Mouse (Mus musculus) CH12.LX (cell line): ENCODE results near the gene Gabpb2. TPM values are rescaled to one million over a fixed set of nuclear protein-coding genes. Genes with fewer than 3 reads are reported as not detected.

Experiments
- DNase-seq: peaks from one replicate; pipeline ENCODE4 v3.0.0-alpha.2; 2013; ENCODE audit errors: extremely low read depth
- H3K27ac ChIP-seq: 2 replicates; pipeline ENCODE4 v1.5.1; 2012; ENCODE audit warnings: low read depth, mild to moderate bottlenecking, control low read depth, moderate library complexity; ENCODE audit not compliant: insufficient read depth
- H3K27me3 ChIP-seq: replicated peaks from 2 replicates; pipeline ENCODE3; 2012; ENCODE audit warnings: inconsistent platforms
- H3K36me3 ChIP-seq, 2 experiments: replicated peaks in 1 of 2; 2 replicates each; pipeline versions ENCODE3 to v1.6.1; 2012; ENCODE audit warnings: inconsistent platforms in 1 of 2, low read length in 1 of 2, mild to moderate bottlenecking in 1 of 2, mixed read lengths in 1 of 2, moderate library complexity in 1 of 2; ENCODE audit not compliant: control insufficient read depth in 1 of 2, insufficient read depth in 1 of 2
- H3K4me1 ChIP-seq, 2 experiments: 2 replicates each; pipeline ENCODE4 v1.6.1; 2012; ENCODE audit warnings: inconsistent platforms in 1 of 2, moderate library complexity in 1 of 2; ENCODE audit not compliant: insufficient read depth in 2 of 2, control insufficient read depth in 1 of 2
- H3K4me2 ChIP-seq: 2 replicates; pipeline ENCODE4 v1.6.1; 2012; ENCODE audit warnings: low read depth, mild to moderate bottlenecking, control low read depth; ENCODE audit not compliant: poor library complexity, insufficient read depth, severe bottlenecking
- H3K4me3 ChIP-seq, 3 experiments: fragments of 150-350 bp in 1 of 3; sonication (generic) in 1 of 3; replicated peaks in 1 of 3; 2 replicates each; pipeline versions ENCODE3 to v1.5.1; 2011 to 2012; ENCODE audit warnings: low read depth in 2 of 3, low read length in 2 of 3, mild to moderate bottlenecking in 2 of 3, moderate library complexity in 2 of 3, control low read depth in 1 of 3, improper control_type of control experiment in 1 of 3, inconsistent platforms in 1 of 3, mixed read lengths in 1 of 3; ENCODE audit not compliant: poor library complexity in 1 of 3
- H3K79me2 ChIP-seq: replicated peaks from 2 replicates; pipeline ENCODE4 v1.6.1; 2012; ENCODE audit warnings: mild to moderate bottlenecking, moderate library complexity; ENCODE audit not compliant: control insufficient read depth, poor library complexity, insufficient read depth, severe bottlenecking; ENCODE audit errors: extremely low read depth
- H3K9ac ChIP-seq: 2 replicates; pipeline ENCODE4 v1.6.1; 2012; ENCODE audit warnings: low read depth, mild to moderate bottlenecking, control low read depth, moderate library complexity; ENCODE audit not compliant: insufficient read depth
- H3K9me3 ChIP-seq: replicated peaks from 2 replicates; pipeline ENCODE3; 2012; ENCODE audit warnings: low read length, inconsistent platforms, mixed read lengths
- CHD1 ChIP-seq: IDR thresholded peaks from 2 replicates; pipeline ENCODE4 v1.6.1; 2012; ENCODE audit warnings: low read depth, low read length, improper control_type of control experiment, inconsistent platforms
- CHD2 ChIP-seq: IDR thresholded peaks from 2 replicates; pipeline ENCODE4 v1.6.1; 2011; ENCODE audit warnings: low read length, improper control_type of control experiment
- CTCF ChIP-seq, 2 experiments: IDR thresholded peaks in 1 of 2; conservative IDR thresholded peaks in 1 of 2; 2 replicates each; pipeline ENCODE4 v1.5.1; 2011 to 2012; ENCODE audit warnings: low read depth in 2 of 2, low read length in 2 of 2, improper control_type of control experiment in 1 of 2, inconsistent platforms in 1 of 2, mild to moderate bottlenecking in 1 of 2, moderate library complexity in 1 of 2
- E2F4 ChIP-seq: IDR thresholded peaks from 2 replicates; pipeline ENCODE4 v1.6.1; 2011; ENCODE audit warnings: low read depth, low read length, improper control_type of control experiment; ENCODE audit not compliant: insufficient replicate concordance
- ELF1 ChIP-seq: IDR thresholded peaks from 2 replicates; pipeline ENCODE4 v1.6.1; 2014; ENCODE audit warnings: low read depth, mild to moderate bottlenecking, inconsistent platforms, low read length, improper control_type of control experiment
- IRF4 ChIP-seq: IDR thresholded peaks from 2 replicates; pipeline ENCODE4 v1.6.1; 2014; ENCODE audit warnings: low read depth, mild to moderate bottlenecking, inconsistent platforms, low read length, improper control_type of control experiment
- MAFK ChIP-seq: IDR thresholded peaks from 2 replicates; pipeline ENCODE4 v1.6.1; 2011; ENCODE audit warnings: low read length, improper control_type of control experiment; ENCODE audit not compliant: insufficient replicate concordance
- MYC ChIP-seq: IDR thresholded peaks from 2 replicates; pipeline ENCODE4 v1.6.1; 2011; ENCODE audit warnings: low read depth, mild to moderate bottlenecking, improper control_type of control experiment, low read length
- NELFE ChIP-seq: IDR thresholded peaks from 2 replicates; pipeline ENCODE4 v1.6.1; 2011; ENCODE audit warnings: low read depth, low read length, improper control_type of control experiment
- NRF1 ChIP-seq: IDR thresholded peaks from 2 replicates; pipeline ENCODE4 v1.6.1; 2014; ENCODE audit warnings: low read depth, mild to moderate bottlenecking, inconsistent platforms, low read length, improper control_type of control experiment, moderate library complexity
- PAX5 ChIP-seq: IDR thresholded peaks from 2 replicates; pipeline ENCODE4 v1.6.1; 2012; ENCODE audit warnings: low read length, inconsistent platforms, mixed read lengths
- POLR2A ChIP-seq: IDR thresholded peaks from 2 replicates; pipeline ENCODE4 v1.6.1; 2011; ENCODE audit warnings: low read depth, mild to moderate bottlenecking, improper control_type of control experiment, low read length
- RCOR1 ChIP-seq: conservative IDR thresholded peaks from 2 replicates; pipeline ENCODE4 v1.6.1; 2012; ENCODE audit warnings: low read depth, mild to moderate bottlenecking, inconsistent platforms, low read length, improper control_type of control experiment
- TBP ChIP-seq: conservative IDR thresholded peaks from 2 replicates; pipeline ENCODE4 v1.6.1; 2011; ENCODE audit warnings: low read depth, low read length, improper control_type of control experiment
- TCF12 ChIP-seq: IDR thresholded peaks from 2 replicates; pipeline ENCODE4 v1.6.1; 2014; ENCODE audit warnings: low read depth, mild to moderate bottlenecking, inconsistent platforms, low read length, improper control_type of control experiment
- UBTF ChIP-seq: IDR thresholded peaks from 2 replicates; pipeline ENCODE4 v1.6.1; 2012; ENCODE audit warnings: low read depth, mild to moderate bottlenecking, inconsistent platforms, low read length, improper control_type of control experiment, moderate library complexity
- USF1 ChIP-seq: IDR thresholded peaks from 2 replicates; pipeline ENCODE4 v1.6.1; 2014; ENCODE audit warnings: low read depth, mild to moderate bottlenecking, inconsistent platforms, low read length, improper control_type of control experiment
- ZC3H11A ChIP-seq: IDR thresholded peaks from 2 replicates; pipeline ENCODE4 v1.6.1; 2012; ENCODE audit warnings: low read depth, mild to moderate bottlenecking, inconsistent platforms, low read length, improper control_type of control experiment
- ZMIZ1 ChIP-seq: IDR thresholded peaks from 2 replicates; pipeline ENCODE4 v1.6.1; 2012; ENCODE audit warnings: low read depth, mild to moderate bottlenecking, inconsistent platforms, low read length, improper control_type of control experiment
- ZNF384 ChIP-seq: IDR thresholded peaks from 2 replicates; pipeline ENCODE4 v1.6.1; 2012; ENCODE audit warnings: low read depth, low read length, improper control_type of control experiment, inconsistent platforms
- dilution Hi-C: fragments of 300-500 bp; cut with MboI; formaldehyde crosslinking; loops from 2 replicates; pipeline ENCODE4 v1.14.3; 2020; ENCODE audit warnings: low sequenced_read_pairs; ENCODE audit not compliant: extremely low pct_unique_long_range_greater_than_20kb, extremely low pct_ligation_motif_present
- in situ Hi-C: fragments of 300-500 bp; cut with MboI; formaldehyde crosslinking; loops from 3 replicates; pipeline ENCODE4 v1.14.3; 2019; ENCODE audit warnings: low sequenced_read_pairs, low pct_ligation_motif_present, low pct_unique_long_range_greater_than_20kb, mixed read lengths
- polyA plus RNA-seq: library from polyadenylated mRNA; unstranded; fragments of >175 nt; gene quantifications from 2 replicates; pipeline ENCODE4 v1.2.1, GENCODE M21; 2012; ENCODE audit warnings: low read depth; ENCODE audit not compliant: insufficient read length
- total RNA-seq, 2 experiments: library from RNA; depleted of rRNA; stranded (reverse); fragments of 300-350 nt in 1 of 2; fragments of >200 nt in 1 of 2; gene quantifications; 2 replicates each; pipeline ENCODE4 v1.2.3; 2012 to 2014

Gabpb2 gene
- total and polyA plus RNA-seq, 3 experiments: 14.7 to 20.6 (median 16.6) TPM

DNA sequence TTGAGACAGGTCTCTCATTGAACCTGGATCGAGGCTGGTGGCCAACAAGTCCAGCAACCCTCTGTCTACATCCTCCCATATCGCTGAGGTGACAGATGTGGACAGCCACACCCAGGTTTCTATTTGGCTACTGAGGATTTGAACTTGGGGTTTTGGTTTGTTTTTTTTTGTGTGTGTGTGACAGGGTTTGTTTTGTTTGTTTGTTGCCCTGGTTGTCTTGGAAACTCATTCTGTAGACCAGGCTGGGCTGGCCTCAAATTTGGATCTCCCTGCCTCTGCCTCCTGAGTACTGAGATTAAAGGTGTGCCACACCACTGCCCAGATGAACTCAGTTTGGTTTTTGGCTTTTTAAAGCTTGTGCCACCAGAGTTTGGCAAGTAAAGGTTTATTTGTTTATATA lies 5.3 kb upstream of the Gabpb2 start:
- H3K4me2 ChIP-seq: no peak overlapping the region
- no peaks in the 10 kb centered on the region for H3K27me3 ChIP-seq
- H3K9ac ChIP-seq: no peak overlapping the region
- DNase-seq: no peak
- peaks cover 3% of the 10 kb centered on the region for H3K9me3 ChIP-seq
- H3K79me2 ChIP-seq: peaks cover 55% of the 10 kb centered on the region
- no peak overlapping the region for H3K4me3 ChIP-seq
- in situ Hi-C loops: loop anchor here (5.0 kb wide), 1 partner anchor 34 kb away; no protein-coding TSS in a partner anchor
- TF ChIP-seq NELFE (no peak), USF1 (no peak), CTCF (conservative IDR thresholded peaks at IDR 0.05 in 1 of 2, IDR thresholded peaks at IDR 0.05 in 1 of 2; ENCODE audit: low read depth in 2 of 2, low read length in 2 of 2) (0 out of 4 replicates have a peak, but pooled peaks of 1 of the 2 experiments have one; percentile 0), IRF4 (no peak), CHD1 (no peak), E2F4 (no peak), TCF12 (no peak), NRF1 (no peak), ZNF384 (no peak), TBP (no peak), CHD2 (no peak), ELF1 (no peak), UBTF (no peak), ZMIZ1 (no peak), POLR2A (0 out of 2 replicates have a peak, but pooled peaks have one; percentile 13), RCOR1 (no peak), ZC3H11A (no peak)
- H3K4me1 ChIP-seq: peaks cover 0 to 39% of the 10 kb centered on the region in 2 experiments; a peak in 3 of 4 replicates
- H3K27ac ChIP-seq: no peak overlapping the region
- dilution Hi-C loops: no loop called here
- H3K36me3 ChIP-seq: peaks cover 40 to 68% of the 10 kb centered on the region in 2 experiments

DNA sequence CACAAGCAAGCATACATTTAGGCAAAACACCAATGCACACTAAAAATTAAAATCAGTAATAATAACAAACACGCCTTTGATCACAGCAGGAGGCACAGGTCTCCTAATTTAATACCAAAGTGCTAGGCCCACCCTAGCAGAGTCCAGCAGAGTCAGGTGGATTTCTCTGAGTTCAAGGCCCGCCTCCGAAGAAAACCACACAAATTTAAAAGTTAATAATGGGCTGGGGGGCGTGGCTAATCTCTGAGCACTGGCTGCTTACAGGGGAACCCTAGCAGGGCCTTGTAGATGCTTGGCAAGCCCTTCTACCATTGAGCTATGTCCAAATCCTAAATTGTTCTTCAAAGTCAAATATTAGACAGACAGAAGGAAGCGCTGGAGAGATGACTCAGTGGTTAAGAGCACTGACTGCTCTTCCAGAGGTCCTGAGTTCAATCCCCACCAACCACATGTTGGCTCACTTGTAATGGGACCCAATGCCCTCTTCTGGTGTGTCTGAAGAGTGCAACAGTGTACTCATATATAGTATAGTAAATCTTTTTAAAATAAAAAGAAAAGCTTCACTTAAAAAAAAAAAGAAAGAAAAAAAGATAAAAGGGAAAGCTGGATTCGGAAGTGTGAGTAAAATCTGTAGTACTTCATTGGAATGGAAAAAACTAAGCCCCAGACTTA lies 886 bp upstream of the Gabpb2 start:
- no peaks in the 10 kb centered on the region for H3K9me3 ChIP-seq
- peak overlapping the region; percentile 99 for H3K9ac ChIP-seq
- H3K4me2 ChIP-seq: peak overlapping the region; percentile 84
- H3K27ac ChIP-seq: peak overlapping the region; percentile 94
- peak; percentile 86 for DNase-seq
- H3K79me2 ChIP-seq: peaks cover 26% of the 10 kb centered on the region
- dilution Hi-C loops (no loop called here), in situ Hi-C loops (loop anchor here (10.0 kb wide), 1 partner anchor 74 kb away; the partner anchor contains the start of gene Tnfaip8l2)
- peak overlapping the region; percentile 54 to 89 (median 79) for H3K4me3 ChIP-seq
- no peaks in the 10 kb centered on the region for H3K27me3 ChIP-seq
- peaks cover 40 to 68% of the 10 kb centered on the region in 2 experiments for H3K36me3 ChIP-seq
- peaks cover 0 to 35% of the 10 kb centered on the region in 2 experiments; a peak in 1 of 4 replicates for H3K4me1 ChIP-seq
- no peak for TF ChIP-seq MAFK
- TF ChIP-seq PAX5: no peak
- TF ChIP-seq MYC: 0 out of 2 replicates have a peak, but pooled peaks have one; percentile 38
- peak; percentile 8 to 32; a peak in 1 of 4 replicates for TF ChIP-seq CTCF (conservative IDR thresholded peaks at IDR 0.05 in 1 of 2, IDR thresholded peaks at IDR 0.05 in 1 of 2; ENCODE audit: low read depth in 2 of 2, low read length in 2 of 2)
